Mouse (Mus musculus): ENCODE data around the gene Skp1a. TPM values are rescaled to one million over a fixed set of nuclear protein-coding genes. Genes with fewer than 3 reads are reported as not detected.
A peak's percentile ranks its signal among the peaks of the same experiment; 100 is the strongest.
"Not testable (repeated sequence)": the region's sequence is repeated elsewhere in the genome, so short reads cannot be mapped to it uniquely, and the experiment has no call there.

Gene Skp1a
- polyA plus RNA-seq (2015; fragmentation: Nextera tagmentation; extraction: Ambion mirVana): 926 and 931 TPM in 2 replicates

DNA sequence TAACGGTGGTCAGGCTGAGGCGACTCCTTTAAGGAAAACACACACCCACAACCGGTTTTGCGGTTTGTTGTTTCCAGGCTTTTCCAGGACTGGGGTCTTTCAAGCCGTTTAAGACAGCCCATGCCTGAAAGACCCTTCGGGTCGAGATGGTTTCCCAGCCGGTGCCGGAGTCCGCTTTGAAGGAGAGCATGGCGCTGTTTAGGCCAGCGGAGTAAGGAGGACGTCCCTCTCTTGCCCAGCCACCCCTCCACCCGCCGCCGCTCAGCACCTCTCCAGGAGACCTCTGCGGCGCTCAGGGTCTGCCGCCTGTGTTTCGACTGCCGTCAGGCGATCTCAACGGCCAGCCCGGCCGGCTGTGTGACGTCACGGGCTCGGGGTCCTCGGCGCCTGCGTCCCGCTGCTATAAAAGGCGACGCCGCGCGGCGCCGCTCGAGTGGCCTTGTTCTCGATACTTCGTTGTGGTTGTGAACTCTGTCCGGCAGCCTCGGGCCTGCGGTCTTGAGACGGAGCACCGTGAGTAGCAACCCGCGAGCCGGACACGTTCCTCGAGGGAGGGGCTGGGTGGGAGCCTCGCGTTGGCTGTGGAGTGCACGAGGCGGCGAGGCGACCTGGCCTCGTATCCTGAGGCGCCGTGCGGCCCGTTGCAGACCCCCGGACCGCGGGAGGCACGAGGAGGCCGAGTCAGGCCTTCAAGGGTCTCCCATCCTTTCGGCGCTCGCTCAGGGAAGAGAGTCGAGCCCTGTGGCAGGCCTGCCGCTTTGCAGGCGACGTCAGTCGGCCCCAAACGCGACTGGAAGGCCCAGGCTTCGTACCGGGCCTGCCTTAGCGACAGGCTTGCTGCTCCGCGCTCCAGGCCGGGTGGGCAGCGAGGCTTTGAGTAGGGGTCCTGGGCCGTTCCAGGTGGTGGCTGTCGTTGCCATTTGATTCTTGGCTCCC, at the start of gene Skp1a:
TSS of gene Skp1a (plus strand) at position 390 of the 936 bp plus-strand sequence.
- peak; percentile 88 for ATAC-seq (ENCODE audit: low FRiP score, low read depth)
- Histone ChIP-seq H3K27me3 (no peaks in the 10 kb centered on the region), H3K9ac (peak within 1 kb of the TSS; percentile 99), H3K4me2 (replicated peaks) (peak within 1 kb of the TSS; percentile 82), H3K9me3 (no peaks in the 10 kb centered on the region), H3K27ac (peak within 1 kb of the TSS; percentile 98), H3K4me1 (peaks cover 23% of the 10 kb centered on the region), H3K36me3 (peaks cover 10% of the 10 kb centered on the region), H3K4me3 (peak within 1 kb of the TSS; percentile 99)
- under 1% methylated on average over 87 of the region's 87 CpGs for WGBS

DNA sequence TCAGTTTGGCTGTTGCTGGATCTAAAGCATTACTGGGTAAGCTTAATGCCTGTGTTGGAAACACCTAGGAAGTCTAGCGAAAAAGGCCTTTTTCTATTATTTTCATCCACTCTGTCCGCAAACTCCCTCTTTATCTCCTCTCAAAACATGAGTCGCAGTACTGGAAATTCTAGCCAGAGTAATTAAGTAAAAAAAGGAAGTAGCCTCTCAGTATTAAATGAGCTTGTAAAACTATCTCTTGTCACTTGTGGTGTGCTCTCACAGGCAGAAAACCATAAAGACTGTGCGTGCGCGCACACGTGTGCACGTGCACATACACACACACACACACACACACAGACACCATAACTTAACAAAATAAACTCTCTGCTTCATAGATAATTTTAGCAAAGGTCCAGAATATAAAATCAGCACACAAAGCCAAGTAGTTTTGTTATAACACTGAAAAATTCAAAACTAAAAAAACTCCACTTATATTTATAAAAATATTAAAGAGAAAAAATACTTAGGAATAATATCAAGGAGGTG, 35.2 kb upstream of the Skp1a start:
- H3K9me3 ChIP-seq; H3K4me1 ChIP-seq; ATAC-seq (ENCODE audit: low FRiP score, low read depth); H3K4me3 ChIP-seq; H3K4me2 ChIP-seq (replicated peaks); H3K9ac ChIP-seq; H3K36me3 ChIP-seq; H3K27ac ChIP-seq; H3K27me3 ChIP-seq: not testable (repeated sequence)
- 87% methylated on average over 8 of the region's 8 CpGs for WGBS

DNA sequence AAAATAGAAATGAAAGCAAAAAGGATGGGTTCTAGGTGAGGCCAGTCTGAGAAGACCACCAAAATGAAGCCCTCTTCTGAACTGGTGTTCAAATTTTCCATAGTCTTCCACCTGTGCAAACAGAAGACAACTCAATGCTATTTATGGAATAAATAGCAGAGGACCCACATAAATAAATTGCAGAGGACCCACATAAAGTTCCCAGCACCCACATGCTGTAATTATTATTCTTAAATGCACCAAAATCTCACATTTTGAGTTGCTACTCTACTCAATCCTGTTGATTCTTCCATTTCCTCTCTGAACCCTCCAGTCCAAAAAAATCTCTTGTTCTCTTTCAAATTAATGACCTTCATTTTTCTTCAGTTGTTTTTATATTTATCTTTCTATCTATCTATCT, 17.9 kb upstream of the Skp1a start, which contains the start of gene Olfr1371:
TSS of gene Olfr1371 (minus strand) at position 101 of the 400 bp plus-strand sequence.
- Histone ChIP-seq H3K9me3 (no peaks in the 10 kb centered on the region), H3K9ac (no peak within 1 kb of the TSS), H3K4me1 (no peaks in the 10 kb centered on the region), H3K4me3 (no peak within 1 kb of the TSS), H3K36me3 (no peaks in the 10 kb centered on the region), H3K4me2 (replicated peaks) (no peak within 1 kb of the TSS), H3K27me3 (no peaks in the 10 kb centered on the region), H3K27ac (no peak within 1 kb of the TSS)
- no peak for ATAC-seq (ENCODE audit: low FRiP score, low read depth)

DNA sequence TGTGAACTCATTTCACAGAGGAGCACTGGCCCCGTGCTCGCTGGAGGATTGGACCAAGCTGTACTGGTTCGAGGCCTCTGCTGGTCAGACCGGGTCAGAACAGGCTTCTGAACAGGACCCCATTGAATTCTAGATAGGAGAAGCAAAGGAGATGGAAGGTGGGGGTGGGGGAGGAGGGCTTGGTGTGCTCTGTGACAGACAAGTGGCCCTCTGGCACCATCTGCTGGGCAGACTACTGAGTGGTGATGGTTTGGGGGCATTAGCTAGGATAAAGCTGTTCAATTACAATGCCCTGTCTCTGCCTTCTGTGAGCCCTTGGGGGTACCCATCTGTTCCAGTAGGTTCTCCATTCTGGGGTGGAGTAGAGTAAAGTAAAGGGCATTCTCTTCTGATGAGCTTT, 11.5 kb upstream of the Skp1a start:
- Histone ChIP-seq H3K4me2 (replicated peaks) (peak overlapping the region; percentile 39; the same call in 1 of the 2 replicates), H3K36me3 (no peaks in the 10 kb centered on the region), H3K9ac (no peak overlapping the region), H3K9me3 (no peaks in the 10 kb centered on the region), H3K4me3 (no peak overlapping the region), H3K27ac (no peak overlapping the region), H3K27me3 (peaks cover 12% of the 10 kb centered on the region; the same call in 1 of the 2 replicates), H3K4me1 (0 out of 2 replicates have a peak, but pooled peaks cover 6% of the 10 kb centered on the region)
- 9% methylated on average over 4 of the region's 4 CpGs for WGBS
- ATAC-seq (ENCODE audit: low FRiP score, low read depth): no peak

DNA sequence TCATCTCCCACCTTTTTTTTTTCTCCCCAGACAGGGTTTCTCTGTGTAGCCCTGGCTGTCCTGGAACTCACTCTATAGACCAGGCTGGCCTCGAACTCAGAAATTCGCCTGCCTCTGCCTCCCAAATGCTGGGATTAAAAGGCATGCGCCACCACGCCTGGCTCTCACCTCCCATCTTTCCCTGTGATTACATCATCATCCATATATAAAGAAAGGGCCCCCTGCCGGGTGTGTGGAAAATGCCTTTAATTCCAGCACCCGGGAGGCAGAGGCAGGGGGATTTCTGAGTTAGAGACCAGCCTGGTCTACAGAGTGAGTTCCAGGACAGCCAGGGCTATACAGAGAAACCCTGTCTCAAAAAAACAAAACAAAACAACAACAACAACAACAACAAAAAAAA, 9.9 kb upstream of the Skp1a start:
- not testable (repeated sequence) for H3K36me3 ChIP-seq; H3K9ac ChIP-seq; ATAC-seq (ENCODE audit: low FRiP score, low read depth); H3K27ac ChIP-seq; H3K4me3 ChIP-seq; H3K4me2 ChIP-seq (replicated peaks); H3K9me3 ChIP-seq; H3K4me1 ChIP-seq
- H3K27me3 ChIP-seq: peaks cover 12% of the 10 kb centered on the region; the same call in 1 of the 2 replicates
- 89% methylated on average over 6 of the region's 6 CpGs for WGBS

DNA sequence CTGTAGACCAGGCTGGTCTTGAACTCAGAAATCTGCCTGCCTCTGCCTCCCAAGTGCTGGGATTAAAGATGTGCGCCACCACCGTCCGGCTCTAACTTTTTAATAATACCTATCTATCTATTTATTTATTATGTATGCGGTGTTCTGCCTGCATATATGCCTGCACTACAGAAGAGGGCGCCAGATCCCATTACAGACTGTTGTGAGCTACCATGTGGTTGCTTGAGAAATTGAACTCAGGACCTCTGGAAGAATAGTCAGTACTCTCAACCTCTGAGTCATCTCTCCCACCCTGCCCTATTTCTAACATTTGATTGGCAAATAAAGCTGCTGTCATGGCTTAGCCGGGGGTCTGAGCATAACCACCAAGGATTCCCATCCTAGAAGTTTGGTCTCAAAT, 8.9 kb upstream of the Skp1a start:
- peaks cover 12% of the 10 kb centered on the region; the same call in 1 of the 2 replicates for H3K27me3 ChIP-seq
- no peaks in the 10 kb centered on the region for H3K36me3 ChIP-seq
- H3K9me3 ChIP-seq: no peaks in the 10 kb centered on the region
- no peak overlapping the region for H3K4me3 ChIP-seq
- WGBS: 71% methylated on average over 6 of the region's 6 CpGs
- H3K27ac ChIP-seq: no peak overlapping the region
- H3K4me1 ChIP-seq: 0 out of 2 replicates have a peak, but pooled peaks cover 6% of the 10 kb centered on the region
- no peak overlapping the region for H3K4me2 ChIP-seq (replicated peaks)
- ATAC-seq (ENCODE audit: low FRiP score, low read depth): no peak
- H3K9ac ChIP-seq: no peak overlapping the region

DNA sequence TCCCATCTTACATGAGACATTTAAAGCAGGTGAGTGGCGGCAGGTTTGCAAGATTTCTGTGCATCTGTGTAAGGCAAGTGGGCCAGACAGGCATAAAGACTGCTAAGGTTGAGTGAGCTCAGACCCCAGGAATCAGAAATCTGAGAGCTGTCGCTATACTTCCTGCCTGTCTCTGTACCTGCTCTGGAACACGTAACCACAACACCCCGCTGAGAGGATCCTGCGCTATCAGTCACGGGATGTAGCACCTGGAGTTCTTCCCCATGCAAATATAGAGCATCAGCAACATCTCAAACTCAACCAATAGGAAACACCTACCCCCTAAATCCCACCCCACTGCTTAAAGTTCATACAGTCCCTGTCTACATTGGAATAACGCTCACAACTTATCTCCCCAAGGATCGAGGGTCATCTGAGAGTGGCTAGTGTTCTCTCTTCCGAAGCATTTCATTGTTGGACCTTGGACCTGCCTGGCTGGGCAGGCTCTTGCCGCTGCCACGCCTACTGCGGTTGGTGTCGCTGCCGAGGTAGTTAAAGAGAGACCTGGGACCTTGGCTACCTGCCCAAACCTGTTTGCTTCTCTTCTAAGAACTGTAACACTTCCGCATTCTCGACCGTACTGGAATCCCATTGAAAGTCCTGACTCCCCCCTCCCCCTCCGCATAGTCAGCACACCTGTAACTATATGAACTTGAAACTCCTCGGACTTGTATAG, 7.7 kb upstream of the Skp1a start:
- H3K4me1 ChIP-seq: 0 out of 2 replicates have a peak, but pooled peaks cover 6% of the 10 kb centered on the region
- H3K4me3 ChIP-seq: peak overlapping the region; percentile 28
- no peaks in the 10 kb centered on the region for H3K9me3 ChIP-seq
- peaks cover 12% of the 10 kb centered on the region; the same call in 1 of the 2 replicates for H3K27me3 ChIP-seq
- H3K27ac ChIP-seq: no peak overlapping the region
- WGBS: 10% methylated on average over 19 of the region's 19 CpGs
- H3K36me3 ChIP-seq: no peaks in the 10 kb centered on the region
- ATAC-seq (ENCODE audit: low FRiP score, low read depth): no peak
- peak overlapping the region; percentile 43; the same call in 1 of the 2 replicates for H3K9ac ChIP-seq
- peak overlapping the region; percentile 56 for H3K4me2 ChIP-seq (replicated peaks)

DNA sequence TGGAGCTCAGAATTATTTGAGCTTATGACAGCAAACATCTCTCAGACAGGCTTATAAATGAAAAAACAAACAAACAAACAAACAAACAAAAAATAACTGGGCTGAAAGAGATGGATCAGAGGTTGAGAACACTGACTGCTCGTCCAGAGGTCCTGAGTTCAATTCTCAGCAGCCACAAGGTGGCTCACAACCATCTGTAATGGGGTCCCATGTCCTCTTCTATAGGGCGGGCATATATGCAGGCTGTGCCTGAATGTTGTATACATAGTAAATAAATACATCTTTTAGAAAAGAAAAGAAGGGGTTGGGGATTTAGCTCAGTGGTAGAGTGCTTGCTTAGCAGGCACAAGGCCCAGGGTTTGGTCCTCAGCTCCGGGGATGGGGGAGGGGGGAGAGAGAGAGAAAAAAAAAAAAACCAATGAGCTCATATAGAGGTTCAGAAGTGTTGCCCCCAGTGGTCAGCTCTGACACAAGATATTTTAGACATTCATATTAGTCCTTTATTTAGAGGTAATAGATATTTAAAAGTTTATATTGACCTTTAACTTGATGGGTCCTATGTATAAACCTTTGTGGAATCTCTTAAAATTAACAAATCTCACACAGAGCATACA, 5.7 kb upstream of the Skp1a start:
- Histone ChIP-seq H3K4me3 (no peak overlapping the region), H3K4me2 (replicated peaks) (no peak overlapping the region), H3K9ac (no peak overlapping the region), H3K9me3 (no peaks in the 10 kb centered on the region), H3K27ac (no peak overlapping the region), H3K36me3 (no peaks in the 10 kb centered on the region), H3K27me3 (peaks cover 12% of the 10 kb centered on the region; the same call in 1 of the 2 replicates), H3K4me1 (peaks cover 13% of the 10 kb centered on the region)
- WGBS: 48% methylated on average over 3 of the region's 3 CpGs
- no peak for ATAC-seq (ENCODE audit: low FRiP score, low read depth)

DNA sequence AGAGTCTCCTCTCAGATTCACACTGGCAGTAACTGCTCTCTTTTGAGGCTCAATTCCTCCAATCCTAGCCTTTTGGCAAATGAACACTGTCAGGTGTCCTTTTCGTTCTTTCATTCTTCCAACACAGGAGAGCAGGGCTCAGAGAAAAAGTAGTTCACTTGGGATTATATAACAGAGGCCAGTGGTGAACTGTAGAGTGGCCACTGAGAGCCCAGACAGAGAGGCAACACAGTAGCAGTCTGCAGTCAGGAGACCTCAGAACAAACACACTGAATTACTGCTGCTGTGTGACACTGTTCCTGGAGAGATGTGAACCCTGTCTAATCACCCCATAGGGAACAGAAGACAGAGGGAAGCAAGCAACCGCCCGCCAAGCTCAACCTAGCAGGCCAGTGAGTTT, 4.7 kb upstream of the Skp1a start:
- Histone ChIP-seq H3K27ac (no peak overlapping the region), H3K9me3 (no peaks in the 10 kb centered on the region), H3K36me3 (no peaks in the 10 kb centered on the region), H3K27me3 (peaks cover 12% of the 10 kb centered on the region; the same call in 1 of the 2 replicates), H3K4me2 (replicated peaks) (no peak overlapping the region), H3K4me3 (no peak overlapping the region), H3K9ac (no peak overlapping the region), H3K4me1 (peaks cover 14% of the 10 kb centered on the region)
- WGBS: 63% methylated on average over 3 of the region's 3 CpGs
- ATAC-seq (ENCODE audit: low FRiP score, low read depth): no peak

DNA sequence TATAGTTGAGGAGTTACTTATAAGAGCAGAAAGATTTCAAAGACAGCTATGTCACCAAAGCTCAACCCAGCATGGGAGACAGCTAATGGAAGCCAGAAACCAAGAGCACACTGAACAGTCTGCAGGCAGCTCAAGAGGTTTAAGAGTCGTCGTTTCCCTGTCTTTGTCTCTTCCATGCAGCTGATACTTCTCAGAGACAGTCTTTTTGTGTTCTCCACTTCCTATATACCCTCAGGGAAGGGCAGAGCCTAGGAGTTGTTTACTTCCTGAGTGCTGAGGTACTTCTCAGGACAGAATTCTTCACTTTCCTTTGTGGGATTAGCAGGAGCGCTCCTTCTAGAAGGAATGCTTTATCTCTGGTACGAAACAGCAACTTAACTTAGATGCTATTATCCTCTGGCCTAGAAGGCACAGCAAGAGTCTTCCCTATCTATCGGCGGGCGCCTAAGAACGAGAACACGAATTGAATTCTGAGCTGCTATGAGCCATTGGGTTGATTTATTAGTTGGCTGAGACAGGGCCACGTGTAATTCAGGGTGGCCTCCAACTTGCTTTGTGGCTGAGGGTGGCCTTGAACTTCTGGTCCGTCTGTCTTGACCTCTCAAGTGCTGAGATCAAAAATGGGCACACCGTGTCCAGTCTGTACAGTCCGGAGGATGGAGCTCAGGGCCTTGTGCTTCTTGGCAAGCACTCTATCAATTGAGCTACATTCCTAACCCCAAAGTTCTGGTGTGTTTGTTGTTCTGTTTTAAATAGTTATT, 4.1 kb upstream of the Skp1a start:
- ATAC-seq (ENCODE audit: low FRiP score, low read depth): no peak
- Histone ChIP-seq H3K27ac (no peak overlapping the region), H3K4me2 (replicated peaks) (no peak overlapping the region), H3K27me3 (peaks cover 12% of the 10 kb centered on the region; the same call in 1 of the 2 replicates), H3K4me1 (peaks cover 14% of the 10 kb centered on the region), H3K4me3 (no peak overlapping the region), H3K9me3 (no peaks in the 10 kb centered on the region), H3K9ac (no peak overlapping the region), H3K36me3 (no peaks in the 10 kb centered on the region)
- 77% methylated on average over 13 of the region's 13 CpGs for WGBS

Measured in limb, embryonic 13.5 days (tissue).